Mouse (Mus musculus) olfactory bulb, adult 2 months (tissue): Measurements from ENCODE around the gene Spag6l. TPM values are rescaled to one million over a fixed set of nuclear protein-coding genes. Genes with fewer than 3 reads are reported as not detected.
"Not testable (repeated sequence)": the region's sequence is repeated elsewhere in the genome, so short reads cannot be mapped to it uniquely, and the experiment has no call there.

Experiments
- H3K27ac ChIP-seq: fragments of 200-500 bp; 2 replicates; pipeline ENCODE4 v1.5.1; 2012; ENCODE audit warnings: low read depth, low read length; ENCODE audit not compliant: insufficient read depth
- H3K4me1 ChIP-seq: fragments of 200-500 bp; 2 replicates; pipeline ENCODE4 v1.6.1; 2012; ENCODE audit warnings: low read length; ENCODE audit not compliant: control insufficient read depth, insufficient read depth
- H3K4me3 ChIP-seq: fragments of 200-500 bp; 2 replicates; pipeline ENCODE4 v1.5.1; 2012; ENCODE audit warnings: mild to moderate bottlenecking, low read depth, low read length, moderate library complexity; ENCODE audit not compliant: insufficient read depth
- CTCF ChIP-seq: fragments of 200-500 bp; IDR thresholded peaks from 2 replicates; pipeline ENCODE4 v1.5.1; 2012; ENCODE audit warnings: low read depth, mild to moderate bottlenecking, low read length, moderate library complexity; ENCODE audit not compliant: insufficient read depth
- POLR2A ChIP-seq: fragments of 200-500 bp; IDR thresholded peaks from 2 replicates; pipeline ENCODE4 v1.6.1; 2012; ENCODE audit warnings: mild to moderate bottlenecking, low read depth, low read length, moderate library complexity; ENCODE audit not compliant: insufficient read depth
- WGBS: fragments of 180-500 bp; shearing (Covaris S2); methylation state at CpG from one replicate; pipeline ENCODE4 v1.1.7; 2018; 5-methylcytosine and 5-hydroxymethylcytosine counted together
- polyA plus RNA-seq: library from polyadenylated mRNA; stranded (reverse); fragments of >200 nt; gene quantifications from 2 replicates; pipeline ENCODE4 v1.2.4, GENCODE M21; 2012; ENCODE audit warnings: low replicate concordance; ENCODE audit not compliant: missing spikeins, insufficient read depth, insufficient read length

Gene Spag6l
- not detected in 2 replicates for polyA plus RNA-seq

DNA sequence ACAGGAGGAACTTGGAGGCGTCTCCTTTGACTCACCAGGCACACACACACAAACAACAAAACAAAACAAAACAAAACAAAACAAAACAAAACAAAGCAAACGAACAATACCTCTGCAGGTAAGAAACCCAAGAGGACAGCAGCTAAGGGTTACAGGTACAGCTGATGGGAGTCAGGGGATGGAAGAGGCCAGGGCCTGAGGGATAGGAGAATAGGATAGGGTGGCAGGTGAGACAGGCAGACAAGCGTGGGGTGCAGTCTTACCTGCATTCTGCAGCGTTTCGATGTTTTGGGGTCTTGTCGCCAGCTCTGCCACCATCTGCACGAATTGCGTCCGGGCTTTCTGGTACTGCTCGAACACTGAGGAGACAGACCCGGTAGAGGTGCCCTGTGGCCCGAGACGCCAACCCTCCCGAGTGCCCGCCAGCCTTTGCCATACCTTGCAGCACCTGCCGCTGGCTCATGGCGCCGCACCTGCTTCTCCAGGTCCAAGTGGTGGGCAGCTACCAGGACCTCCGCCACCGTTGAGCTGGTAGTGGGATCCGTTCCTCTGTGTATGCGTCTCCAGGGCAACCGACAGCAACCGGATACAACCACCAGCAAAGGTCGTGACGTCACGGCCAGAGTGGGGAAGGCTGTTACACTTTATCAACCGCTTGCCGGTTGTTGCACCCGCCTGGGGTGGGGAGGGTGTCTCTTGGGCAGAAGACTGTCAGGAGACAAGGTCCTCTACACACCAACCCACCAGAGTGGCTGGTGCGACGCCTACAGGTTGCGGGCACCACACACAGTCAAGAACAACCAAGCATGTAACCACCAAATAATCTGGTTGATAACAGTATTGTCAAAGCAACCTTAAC is at the start of gene Spag6l:
Spag6l (minus strand) TSS at position 700 of the 859 bp plus-strand sequence.
- WGBS, result 4% methylated on average over 33 of the region's 33 CpGs
- Histone ChIP-seq H3K27ac (no peak within 1 kb of the TSS), H3K4me3 (peak within 1 kb of the TSS; percentile 64), H3K4me1 (peaks cover 6% of the 10 kb centered on the region; the same call in 1 of the 2 replicates)
- no peak for TF ChIP-seq CTCF
- TF ChIP-seq POLR2A, result no peak

DNA sequence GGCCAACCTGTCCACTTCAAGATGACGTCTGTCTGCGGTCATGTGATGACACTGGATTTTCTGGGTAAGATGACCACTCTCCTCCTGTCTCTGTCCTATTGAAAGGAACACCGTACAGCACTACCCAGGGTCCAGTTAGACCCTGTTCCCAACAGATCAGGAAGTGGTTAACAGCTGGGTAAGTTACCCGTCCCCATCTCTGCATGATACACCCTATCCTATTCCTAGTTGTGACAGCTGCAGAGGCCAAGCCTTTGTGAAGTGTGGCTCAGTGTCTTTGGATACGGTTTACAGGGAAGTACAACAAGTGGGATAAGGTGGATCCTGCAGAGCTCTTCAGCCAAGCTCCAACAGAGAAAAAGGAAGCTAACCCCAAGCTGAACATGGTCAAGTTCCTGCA is 49.8 kb upstream of the Spag6l start:
- H3K27ac ChIP-seq, result no peak overlapping the region
- H3K4me3 ChIP-seq, result no peak overlapping the region
- no peaks in the 10 kb centered on the region for H3K4me1 ChIP-seq
- WGBS, result 94% methylated on average over 5 of the region's 5 CpGs
- TF ChIP-seq POLR2A (no peak), CTCF (no peak)

GRCm38 (mm10) chr16:16870617-16871331 is 41.5 kb upstream of the Spag6l start, which contains the start of the genes Top3b and Vpreb1:
Gene Top3b (plus strand): TSS chr16:16870736.
Gene Vpreb1 (minus strand): TSS chr16:16870843.
- Histone ChIP-seq H3K4me3 (peak within 1 kb of the TSS; percentile 88), H3K27ac (peak within 1 kb of the TSS; percentile 65), H3K4me1 (no peaks in the 10 kb centered on the region)
- peak; percentile 73 for TF ChIP-seq POLR2A
- TF ChIP-seq CTCF, result no peak; the same call in 1 of the 2 replicates
- WGBS, result under 1% methylated on average over 49 of the region's 49 CpGs

- Histone ChIP-seq H3K27ac (no peak overlapping the region), H3K4me3 (peak overlapping the region; percentile 88; the same call in 1 of the 2 replicates), H3K4me1 (no peaks in the 10 kb centered on the region)
- TF ChIP-seq CTCF (no peak), POLR2A (no peak)
- 33% methylated on average over 7 of the region's 7 CpGs for WGBS
Observed at GRCm38 (mm10) chr16:16870241-16870616, 41.0 kb upstream of the Spag6l start.

- TF ChIP-seq POLR2A, result no peak
- no peak for TF ChIP-seq CTCF
- Histone ChIP-seq H3K4me1 (no peaks in the 10 kb centered on the region), H3K27ac (no peak overlapping the region), H3K4me3 (no peak overlapping the region)
- 49% methylated on average over 5 of the region's 5 CpGs for WGBS
Observed at GRCm38 (mm10) chr16:16865696-16866561, 36.7 kb upstream of the Spag6l start.

GRCm38 (mm10) chr16:16865217-16865616 is 36.0 kb upstream of the Spag6l start:
- no peaks in the 10 kb centered on the region for H3K4me1 ChIP-seq
- H3K27ac ChIP-seq, result no peak overlapping the region
- H3K4me3 ChIP-seq, result no peak overlapping the region
- TF ChIP-seq CTCF, result no peak
- TF ChIP-seq POLR2A, result no peak

GRCm38 (mm10) chr16:16863978-16864377 is 34.7 kb upstream of the Spag6l start, which contains the start of gene Igll1:
Gene Igll1 (minus strand): TSS chr16:16863985.
- WGBS, result 72% methylated on average over 2 of the region's 2 CpGs
- TF ChIP-seq POLR2A, result no peak
- TF ChIP-seq CTCF, result no peak
- Histone ChIP-seq H3K4me1 (no peaks in the 10 kb centered on the region), H3K27ac (no peak within 1 kb of the TSS), H3K4me3 (no peak within 1 kb of the TSS)

DNA sequence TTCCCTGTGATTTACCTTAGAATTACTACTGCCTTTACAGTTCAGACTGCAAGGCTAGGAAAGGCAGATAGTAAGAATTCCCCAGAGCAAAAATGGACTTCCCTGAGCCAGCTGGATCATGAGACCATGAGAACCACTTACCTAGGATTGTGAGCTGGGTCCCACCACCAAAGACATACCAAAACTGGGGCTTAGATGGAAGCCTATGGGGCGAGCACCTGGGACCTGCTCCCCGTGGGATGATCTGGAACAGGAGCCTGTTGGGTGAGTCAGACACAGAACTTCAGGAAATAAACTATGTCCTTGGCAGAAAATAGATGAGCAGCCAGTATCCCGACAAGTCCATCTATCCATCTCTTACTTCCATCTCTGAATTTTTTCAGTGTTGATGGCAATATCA is 33.0 kb upstream of the Spag6l start:
- H3K4me3 ChIP-seq, result no peak overlapping the region
- no peak for TF ChIP-seq CTCF
- TF ChIP-seq POLR2A, result no peak
- 77% methylated on average over 3 of the region's 3 CpGs for WGBS
- no peak overlapping the region for H3K27ac ChIP-seq
- no peaks in the 10 kb centered on the region for H3K4me1 ChIP-seq

DNA sequence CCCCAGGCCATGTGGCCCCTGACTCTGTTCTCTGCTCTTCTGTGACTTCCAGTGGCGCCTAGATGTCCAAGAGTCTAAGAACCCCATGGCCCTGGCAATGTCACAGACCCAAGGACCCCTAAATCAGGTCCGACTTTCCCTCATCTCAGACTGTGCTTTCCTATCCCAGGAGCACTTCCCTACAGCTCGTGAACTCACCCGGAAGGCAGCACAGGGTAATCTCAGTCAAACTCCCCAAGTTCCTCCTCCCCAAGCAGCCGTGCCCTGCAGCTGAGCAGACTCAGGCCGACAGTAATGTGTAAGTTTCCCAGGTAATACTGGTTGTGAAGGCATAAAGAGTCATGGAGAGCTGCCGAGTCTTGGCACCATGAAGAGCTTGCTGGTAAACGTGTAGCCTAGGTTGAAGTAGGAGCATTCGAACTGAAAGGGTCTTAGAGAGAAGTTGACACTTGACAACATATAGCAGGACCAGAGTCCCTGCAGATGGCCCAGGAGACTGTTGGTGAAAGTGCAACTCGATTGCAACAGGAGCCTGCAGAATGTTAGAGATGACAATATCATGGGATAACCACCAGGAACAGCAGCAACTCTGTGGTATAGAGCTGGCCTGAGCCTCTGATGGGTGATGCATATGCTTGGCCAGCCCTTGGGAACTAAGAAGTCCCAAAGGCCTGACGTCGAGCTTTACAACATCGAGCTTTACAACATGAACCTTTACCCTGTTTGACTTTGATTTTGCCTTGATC is 27.6 kb upstream of the Spag6l start:
- TF ChIP-seq CTCF (no peak), POLR2A (no peak)

DNA sequence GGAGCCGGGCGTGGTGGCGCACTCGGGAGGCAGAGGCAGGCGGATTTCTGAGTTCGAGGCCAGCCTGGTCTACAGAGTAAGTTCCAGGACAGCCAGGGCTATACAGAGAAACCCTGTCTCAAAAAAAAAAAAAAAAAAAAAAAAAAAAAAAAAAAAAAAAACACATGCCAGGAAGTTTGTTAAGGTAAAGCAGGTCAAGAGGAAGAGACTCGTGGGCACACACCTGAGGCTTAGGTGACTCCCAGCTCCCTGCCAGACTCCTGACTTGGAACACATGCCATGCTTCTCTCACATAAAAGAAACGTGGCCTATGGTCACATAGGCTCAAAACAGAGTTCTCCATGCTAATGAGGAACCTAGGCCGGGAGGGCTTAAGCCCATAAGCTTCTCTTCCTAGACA is 26.8 kb upstream of the Spag6l start:
- WGBS, result 87% methylated on average over 9 of the region's 9 CpGs
- H3K4me1 ChIP-seq, H3K4me3 ChIP-seq: not testable (repeated sequence)

More for the DNA sequence above, 27.6 kb upstream of the Spag6l start:
- H3K27ac ChIP-seq, result no peak overlapping the region
- H3K4me3 ChIP-seq, result no peak overlapping the region
- WGBS, result 82% methylated on average over 13 of the region's 13 CpGs
- no peaks in the 10 kb centered on the region for H3K4me1 ChIP-seq

More for the DNA sequence above, 26.8 kb upstream of the Spag6l start:
- not testable (repeated sequence) for H3K27ac ChIP-seq
